ENCODE assay signal across 17 mouse cellular contexts in genomic region chr5:21844676-21845075, GRCm38 (mm10). TPM values are rescaled to one million over a fixed set of nuclear protein-coding genes. Genes with fewer than 3 reads are reported as not detected.
DNase-seq lines count a peak whose midpoint lies in the region; ATAC-seq and TF ChIP-seq lines count a peak whose summit lies in the region.
"Had no signal": no experiment of that assay in that cellular context is flagged by ENCODE, and none has a peak within 500 bp of the region (broad histone marks: within the 10 kb centered on the region; RNA-seq: fewer than 3 reads in every experiment).

No protein-coding gene starts in this region.

- WGBS in intestine, postnatal 0 days = 66% methylated on average over 4 of the region's 4 CpGs
- 72% methylated on average over 4 of the region's 4 CpGs for WGBS in intestine, embryonic 16.5 days
- 82% methylated on average over 4 of the region's 4 CpGs for WGBS in midbrain, postnatal 0 days
- 76% methylated on average over 4 of the region's 4 CpGs for WGBS in midbrain, embryonic 11.5 days
- 81% methylated on average over 4 of the region's 4 CpGs for WGBS in forebrain, embryonic 10.5 days

- H3K4me3 ChIP-seq in intestine, postnatal 0 days (ENCODE audit: low read depth, low read length) = no peak overlapping the region
- H3K4me3 ChIP-seq in intestine, embryonic 16.5 days (ENCODE audit: low read length) = no peak overlapping the region
- no peak overlapping the region for H3K4me3 ChIP-seq in midbrain, postnatal 0 days (ENCODE audit: low read depth, low read length)
- no peak overlapping the region for H3K4me3 ChIP-seq in midbrain, embryonic 11.5 days (ENCODE audit: low read depth, low read length)
- H3K4me3 ChIP-seq in forebrain, embryonic 10.5 days = no peak overlapping the region
- H3K4me3 ChIP-seq: forebrain, embryonic 12.5 days; limb, embryonic 13.5 days had no signal

- no peak overlapping the region for H3K4me2 ChIP-seq in intestine, postnatal 0 days (replicated peaks; ENCODE audit: low read depth)
- no peak overlapping the region for H3K4me2 ChIP-seq in intestine, embryonic 16.5 days (ENCODE audit: low read depth, low read length)
- no peak overlapping the region for H3K4me2 ChIP-seq in midbrain, postnatal 0 days (ENCODE audit: low read depth, low read length, poor library complexity, severe bottlenecking)
- no peak overlapping the region for H3K4me2 ChIP-seq in midbrain, embryonic 11.5 days
- H3K4me2 ChIP-seq: forebrain, embryonic 12.5 days; limb, embryonic 13.5 days had no signal

- H3K9ac ChIP-seq in intestine, postnatal 0 days (ENCODE audit: low read depth, low read length) = no peak overlapping the region
- H3K9ac ChIP-seq in intestine, embryonic 16.5 days (ENCODE audit: low read depth, low read length) = no peak overlapping the region
- H3K9ac ChIP-seq in midbrain, postnatal 0 days (replicated peaks; ENCODE audit: low read length, poor library complexity, severe bottlenecking) = no peak overlapping the region
- H3K9ac ChIP-seq in midbrain, embryonic 11.5 days (ENCODE audit: low read length) = no peak overlapping the region
- H3K9ac ChIP-seq: forebrain, embryonic 12.5 days; limb, embryonic 13.5 days had no signal

- no peaks in the 10 kb centered on the region for H3K27me3 ChIP-seq in intestine, postnatal 0 days (replicated peaks; ENCODE audit: control insufficient read depth, insufficient read depth, low read length)
- no peaks in the 10 kb centered on the region for H3K27me3 ChIP-seq in intestine, embryonic 16.5 days (replicated peaks; ENCODE audit: control insufficient read depth, insufficient read depth, low read length)
- H3K27me3 ChIP-seq in midbrain, postnatal 0 days (ENCODE audit: insufficient read depth, low read length) = no peaks in the 10 kb centered on the region
- H3K27me3 ChIP-seq in midbrain, embryonic 11.5 days (ENCODE audit: control insufficient read depth, insufficient read depth, low read length) = no peaks in the 10 kb centered on the region
- no peaks in the 10 kb centered on the region for H3K27me3 ChIP-seq in forebrain, embryonic 10.5 days (ENCODE audit: poor library complexity, severe bottlenecking)
- H3K27me3 ChIP-seq: forebrain, embryonic 12.5 days; limb, embryonic 13.5 days had no signal

- H3K9me3 ChIP-seq in intestine, postnatal 0 days (ENCODE audit: control insufficient read depth) = no peaks in the 10 kb centered on the region
- H3K9me3 ChIP-seq in intestine, embryonic 16.5 days (ENCODE audit: control insufficient read depth, low read length) = no peaks in the 10 kb centered on the region
- no peaks in the 10 kb centered on the region for H3K9me3 ChIP-seq in midbrain, postnatal 0 days (ENCODE audit: low read length)
- no peaks in the 10 kb centered on the region for H3K9me3 ChIP-seq in midbrain, embryonic 11.5 days (ENCODE audit: control insufficient read depth, low read length)
- no peaks in the 10 kb centered on the region for H3K9me3 ChIP-seq in forebrain, embryonic 10.5 days
- H3K9me3 ChIP-seq: forebrain, embryonic 12.5 days; limb, embryonic 13.5 days had no signal

- H3K36me3 ChIP-seq in intestine, postnatal 0 days (ENCODE audit: control insufficient read depth, insufficient read depth) = no peaks in the 10 kb centered on the region
- no peaks in the 10 kb centered on the region for H3K36me3 ChIP-seq in intestine, embryonic 16.5 days (ENCODE audit: control insufficient read depth, insufficient read depth, low read length)
- no peaks in the 10 kb centered on the region for H3K36me3 ChIP-seq in midbrain, postnatal 0 days (ENCODE audit: insufficient read depth, low read length)
- H3K36me3 ChIP-seq in midbrain, embryonic 11.5 days (ENCODE audit: control insufficient read depth, insufficient read depth, low read length) = no peaks in the 10 kb centered on the region
- H3K36me3 ChIP-seq in forebrain, embryonic 10.5 days (replicated peaks) = no peaks in the 10 kb centered on the region
- H3K36me3 ChIP-seq: forebrain, embryonic 12.5 days; limb, embryonic 13.5 days had no signal

- H3K27ac ChIP-seq in intestine, postnatal 0 days (ENCODE audit: low read depth, low read length) = no peak overlapping the region
- H3K27ac ChIP-seq in intestine, embryonic 16.5 days (ENCODE audit: low read length) = no peak overlapping the region
- H3K27ac ChIP-seq in midbrain, postnatal 0 days (ENCODE audit: low read depth, low read length) = no peak overlapping the region
- no peak overlapping the region for H3K27ac ChIP-seq in midbrain, embryonic 11.5 days (ENCODE audit: low read depth, low read length)
- no peak overlapping the region for H3K27ac ChIP-seq in forebrain, embryonic 10.5 days
- H3K27ac ChIP-seq: forebrain, embryonic 12.5 days; limb, embryonic 13.5 days had no signal

- DNase-seq in midbrain, postnatal 0 days (ENCODE audit: low spot score) = no peak
- DNase-seq in midbrain, embryonic 11.5 days (ENCODE audit: low spot score, missing footprints) = no peak
- DNase-seq in R1 (ENCODE audit: low read depth, low spot score) = peak; percentile 25
- no peak for DNase-seq in forebrain, embryonic 10.5 days (ENCODE audit: extremely low spot score, low spot score)
- no peak for DNase-seq in layer of hippocampus, postnatal 36 days
- DNase-seq: adrenal gland, postnatal 14 days; cerebellum, adult 9-10 months; gastrocnemius, postnatal 25 days; heart, postnatal 36 days; kidney, adult 9 months; layer of hippocampus, adult 9-11 months had no signal

- ATAC-seq in intestine, postnatal 0 days = no peak
- ATAC-seq in intestine, embryonic 16.5 days = no peak
- no peak for ATAC-seq in midbrain, postnatal 0 days (ENCODE audit: low FRiP score)
- no peak for ATAC-seq in midbrain, embryonic 11.5 days (ENCODE audit: low FRiP score)

- peak; percentile 55 for TF ChIP-seq CTCF in intestine, postnatal 0 days (IDR thresholded peaks at IDR 0.05; ENCODE audit: low read depth)
- peak; percentile 55 for TF ChIP-seq CTCF in midbrain, postnatal 0 days (IDR thresholded peaks at IDR 0.05)

- no peaks in the 10 kb centered on the region for H3K4me1 ChIP-seq in intestine, postnatal 0 days (replicated peaks; ENCODE audit: control insufficient read depth, insufficient read depth, low read length)
- H3K4me1 ChIP-seq in intestine, embryonic 16.5 days (ENCODE audit: control insufficient read depth, insufficient read depth, low read length) = no peaks in the 10 kb centered on the region
- H3K4me1 ChIP-seq in midbrain, postnatal 0 days (ENCODE audit: insufficient read depth, low read length) = no peaks in the 10 kb centered on the region
- H3K4me1 ChIP-seq in midbrain, embryonic 11.5 days (ENCODE audit: control insufficient read depth, insufficient read depth, low read length) = no peaks in the 10 kb centered on the region
- no peaks in the 10 kb centered on the region for H3K4me1 ChIP-seq in forebrain, embryonic 10.5 days
- H3K4me1 ChIP-seq: forebrain, embryonic 12.5 days; limb, embryonic 13.5 days had no signal

RNA-seq across cellular contexts. Expression of gene Slc26a5, which starts 20.7 kb away (rescaled TPM):
- 0.07 TPM in 1 of 2 replicates, not detected in the other for polyA plus RNA-seq in intestine, postnatal 0 days (2015; fragmentation: Nextera tagmentation; extraction: Ambion mirVana)
- polyA plus RNA-seq in intestine, embryonic 16.5 days (2015; fragmentation: Nextera tagmentation; extraction: Ambion mirVana) = 0.12 and 0.13 TPM in 2 replicates
- total RNA-seq in midbrain, postnatal 0 days (2014; rRNA removed) = 0.60 and 0.90 TPM in 2 replicates
- 0.33 and 0.42 TPM in 2 replicates for polyA plus RNA-seq in midbrain, postnatal 0 days (2015; fragmentation: Nextera tagmentation; extraction: Ambion mirVana)
- polyA plus RNA-seq in midbrain, embryonic 11.5 days (2014; fragmentation: Nextera tagmentation; extraction: Ambion mirVana) = 0.07 and 0.18 TPM in 2 replicates
- polyA plus RNA-seq in forebrain, embryonic 10.5 days (2016; fragmentation: Nextera tagmentation; extraction: Ambion mirVana) = 0.10 and 0.32 TPM in 2 replicates
- total RNA-seq in layer of hippocampus, postnatal 36 days (2021) = not detected
- total RNA-seq: adrenal gland, postnatal 14 days; gastrocnemius, postnatal 25 days; heart, postnatal 36 days had no signal
- polyA plus RNA-seq: embryonic facial prominence, embryonic 11.5 days; limb, embryonic 13.5 days; spleen, adult 2 months had no signal

RNA-seq across cellular contexts. Expression of gene Psmc2, which starts 59.6 kb away (rescaled TPM):
- 96.0 and 99.6 TPM in 2 replicates for polyA plus RNA-seq in intestine, postnatal 0 days (2015; fragmentation: Nextera tagmentation; extraction: Ambion mirVana)
- 156 and 170 TPM in 2 replicates for polyA plus RNA-seq in intestine, embryonic 16.5 days (2015; fragmentation: Nextera tagmentation; extraction: Ambion mirVana)
- 35.8 and 46.4 TPM in 2 replicates for total RNA-seq in midbrain, postnatal 0 days (2014; rRNA removed)
- 188 and 191 TPM in 2 replicates for polyA plus RNA-seq in midbrain, postnatal 0 days (2015; fragmentation: Nextera tagmentation; extraction: Ambion mirVana)
- polyA plus RNA-seq in midbrain, embryonic 11.5 days (2014; fragmentation: Nextera tagmentation; extraction: Ambion mirVana) = 253 and 272 TPM in 2 replicates
- 253 and 258 TPM in 2 replicates for polyA plus RNA-seq in forebrain, embryonic 10.5 days (2016; fragmentation: Nextera tagmentation; extraction: Ambion mirVana)
- total RNA-seq in layer of hippocampus, postnatal 36 days (2021) = 100 to 1,000 TPM; 114 TPM

RNA-seq across cellular contexts. Expression of gene Dnajc2, which starts 59.6 kb away (rescaled TPM):
- polyA plus RNA-seq in intestine, postnatal 0 days (2015; fragmentation: Nextera tagmentation; extraction: Ambion mirVana) = 44.5 and 48.1 TPM in 2 replicates
- 55.0 and 63.2 TPM in 2 replicates for polyA plus RNA-seq in intestine, embryonic 16.5 days (2015; fragmentation: Nextera tagmentation; extraction: Ambion mirVana)
- total RNA-seq in midbrain, postnatal 0 days (2014; rRNA removed) = 21.3 and 29.0 TPM in 2 replicates
- 68.0 and 71.8 TPM in 2 replicates for polyA plus RNA-seq in midbrain, postnatal 0 days (2015; fragmentation: Nextera tagmentation; extraction: Ambion mirVana)
- 103 and 109 TPM in 2 replicates for polyA plus RNA-seq in midbrain, embryonic 11.5 days (2014; fragmentation: Nextera tagmentation; extraction: Ambion mirVana)
- 99.4 and 114 TPM in 2 replicates for polyA plus RNA-seq in forebrain, embryonic 10.5 days (2016; fragmentation: Nextera tagmentation; extraction: Ambion mirVana)
- total RNA-seq in layer of hippocampus, postnatal 36 days (2021) = 10 to 100 TPM; 31.6 to 32.8 TPM
